Mouse (Mus musculus) skeletal muscle tissue, postnatal 0 days (tissue): ENCODE results near the gene Il13ra2. TPM values are rescaled to one million over a fixed set of nuclear protein-coding genes. Genes with fewer than 3 reads are reported as not detected.

Source experiments
- polyA plus RNA-seq: library from polyadenylated mRNA; unstranded; fragments of >200 nt; fragmentation: Nextera tagmentation; extraction: Ambion mirVana; gene quantifications from 2 replicates; pipeline ENCODE4 v1.2.1, GENCODE M21; 2015

Il13ra2 gene
- 0.06 TPM in 1 of 2 replicates, not detected in the other for polyA plus RNA-seq

GRCm38 (mm10) chrX:147429129-147429528 lies at the start of gene Il13ra2:
Gene Il13ra2, minus strand, starts transcription at chrX:147429192.

GRCm38 (mm10) chrX:147453610-147454009 lies 24.6 kb upstream of the Il13ra2 start, which contains the start of gene Vmn1r239-ps:
Gene Vmn1r239-ps, minus strand, starts transcription at chrX:147453710.

Other genes with a start within 250 kb of the Il13ra2 start
- not detected in 2 replicates for gene Vmn1r239-ps, start 24.5 kb upstream of the Il13ra2 start, polyA plus RNA-seq
- gene Lrch2, start 124.9 kb upstream of the Il13ra2 start, polyA plus RNA-seq = 1.5 and 1.6 TPM in 2 replicates